Mouse (Mus musculus) ES-Bruce4 (cell line): ENCODE data around the gene Rabl6. TPM values are rescaled to one million over a fixed set of nuclear protein-coding genes. Genes with fewer than 3 reads are reported as not detected.

Experiments used
- H3K27ac ChIP-seq: 2 replicates; pipeline ENCODE4 v1.5.1; 2012; ENCODE audit warnings: low read length, inconsistent platforms; ENCODE audit not compliant: insufficient read depth
- H3K27me3 ChIP-seq: 2 replicates; pipeline ENCODE4 v1.6.1; 2012; ENCODE audit warnings: mild to moderate bottlenecking, low read length, inconsistent platforms; ENCODE audit not compliant: control insufficient read depth, poor library complexity, insufficient read depth, severe bottlenecking
- H3K36me3 ChIP-seq: 2 replicates; pipeline ENCODE4 v1.6.1; 2012; ENCODE audit warnings: inconsistent platforms, mild to moderate bottlenecking, low read length, moderate library complexity; ENCODE audit not compliant: control insufficient read depth, poor library complexity, insufficient read depth, severe bottlenecking
- H3K4me1 ChIP-seq: one replicate; pipeline ENCODE4 v1.8.1; 2011; ENCODE audit warnings: low read length; ENCODE audit not compliant: control insufficient read depth, insufficient read depth
- H3K4me3 ChIP-seq: 2 replicates; pipeline ENCODE4 v1.5.1; 2011; ENCODE audit warnings: low read depth, mild to moderate bottlenecking, low read length
- H3K9ac ChIP-seq: 2 replicates; pipeline ENCODE4 v1.6.1; 2012; ENCODE audit warnings: low read depth, mild to moderate bottlenecking, inconsistent platforms; ENCODE audit not compliant: poor library complexity, severe bottlenecking
- H3K9me3 ChIP-seq: replicated peaks from 2 replicates; pipeline ENCODE4 v1.6.1; 2012; ENCODE audit warnings: mild to moderate bottlenecking, low read length, inconsistent platforms; ENCODE audit not compliant: control insufficient read depth, poor library complexity, insufficient read depth, severe bottlenecking
- CTCF ChIP-seq: IDR thresholded peaks from one replicate; pipeline ENCODE4 v1.8.1; 2011; ENCODE audit warnings: low read depth, low read length
- EP300 ChIP-seq: IDR thresholded peaks from 2 replicates; pipeline ENCODE4 v1.6.1; 2011; ENCODE audit warnings: low read depth, low read length; ENCODE audit not compliant: insufficient read depth
- POLR2A ChIP-seq: IDR thresholded peaks from one replicate; pipeline ENCODE4 v1.8.1; 2011; ENCODE audit warnings: low read length; ENCODE audit not compliant: insufficient read depth
- polyA plus RNA-seq: library from polyadenylated mRNA; stranded (reverse); fragments of >200 nt; gene quantifications from 2 replicates; pipeline ENCODE4 v1.2.4, GENCODE M21; 2011; ENCODE audit warnings: low read depth; ENCODE audit not compliant: missing spikeins, insufficient read depth, insufficient read length

Gene Rabl6
- polyA plus RNA-seq, 1 experiment: 80.2 TPM

GRCm38 (mm10) chr2:25639890-25640289, 31.6 kb upstream of the Rabl6 start:
- TF ChIP-seq EP300: no peak
- no peak for TF ChIP-seq POLR2A
- peak; percentile 78 for TF ChIP-seq CTCF
- Histone ChIP-seq H3K9ac (no peak overlapping the region), H3K9me3 (no peaks in the 10 kb centered on the region), H3K27ac (no peak overlapping the region), H3K4me1 (no peaks in the 10 kb centered on the region), H3K4me3 (no peak overlapping the region), H3K27me3 (no peaks in the 10 kb centered on the region), H3K36me3 (no peaks in the 10 kb centered on the region)

GRCm38 (mm10) chr2:25634046-25634445, 25.7 kb upstream of the Rabl6 start:
- Histone ChIP-seq H3K4me1 (no peaks in the 10 kb centered on the region), H3K27ac (no peak overlapping the region), H3K36me3 (no peaks in the 10 kb centered on the region), H3K4me3 (no peak overlapping the region), H3K9me3 (no peaks in the 10 kb centered on the region), H3K9ac (no peak overlapping the region), H3K27me3 (no peaks in the 10 kb centered on the region)
- peak; percentile 20 for TF ChIP-seq CTCF
- no peak for TF ChIP-seq POLR2A

- no peaks in the 10 kb centered on the region for H3K36me3 ChIP-seq
- H3K27me3 ChIP-seq: no peaks in the 10 kb centered on the region
- TF ChIP-seq CTCF (no peak), POLR2A (no peak), EP300 (no peak)
- H3K4me3 ChIP-seq: no peak overlapping the region
- no peak overlapping the region for H3K27ac ChIP-seq
- no peaks in the 10 kb centered on the region for H3K9me3 ChIP-seq
- no peaks in the 10 kb centered on the region for H3K4me1 ChIP-seq
- no peak overlapping the region for H3K9ac ChIP-seq
These were observed 25.3 kb upstream of the Rabl6 start for GRCm38 (mm10) chr2:25633616-25634015.

DNA sequence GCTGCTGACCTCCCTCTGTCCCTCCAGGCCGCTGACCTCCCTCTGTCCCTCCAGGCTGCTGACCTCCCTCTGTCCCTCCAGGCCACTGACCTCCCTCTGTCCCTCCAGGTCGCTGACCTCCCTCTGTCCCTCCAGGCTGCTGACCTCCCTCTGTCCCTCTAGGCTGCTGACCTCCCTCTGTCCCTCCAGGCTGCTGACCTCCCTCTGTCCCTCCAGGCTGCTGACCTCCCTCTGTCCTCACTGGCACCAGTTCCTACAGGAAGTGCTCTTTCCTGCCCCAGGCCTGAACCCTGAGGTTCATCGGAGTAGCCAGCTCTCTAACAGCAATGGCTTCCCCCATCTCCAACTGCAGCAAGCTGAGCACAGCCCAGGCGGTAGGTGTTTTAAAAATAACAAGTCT, 20.4 kb upstream of the Rabl6 start:
- H3K27me3 ChIP-seq: no peaks in the 10 kb centered on the region
- H3K4me1 ChIP-seq: no peaks in the 10 kb centered on the region
- H3K27ac ChIP-seq: no peak overlapping the region
- TF ChIP-seq POLR2A: no peak
- no peak for TF ChIP-seq EP300
- no peak for TF ChIP-seq CTCF
- H3K9me3 ChIP-seq: no peaks in the 10 kb centered on the region
- no peaks in the 10 kb centered on the region for H3K36me3 ChIP-seq
- no peak overlapping the region for H3K9ac ChIP-seq
- no peak overlapping the region for H3K4me3 ChIP-seq

DNA sequence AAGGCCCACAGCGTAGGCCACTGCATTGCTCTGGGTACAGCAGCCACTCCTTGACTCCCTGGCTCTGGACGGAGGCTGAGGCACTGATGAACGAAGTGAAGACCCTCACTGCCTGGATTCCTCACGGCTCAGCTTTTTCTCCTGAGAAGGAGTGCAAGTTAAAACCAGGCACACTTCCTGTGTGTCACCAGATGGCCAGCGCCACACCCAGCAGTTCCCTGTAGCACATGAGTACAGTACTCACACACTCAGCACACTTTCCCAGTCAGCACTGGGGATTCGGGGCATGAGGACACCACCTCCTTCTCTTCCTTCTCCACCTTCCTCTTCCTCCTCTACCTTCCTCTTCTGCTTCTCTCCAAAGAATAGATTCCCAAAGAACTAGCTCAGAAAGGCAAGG, 19.5 kb upstream of the Rabl6 start, which contains the start of gene Fcna:
Fcna (minus strand) TSS at position 220 of the 400 bp plus-strand sequence.
- Histone ChIP-seq H3K27me3 (no peaks in the 10 kb centered on the region), H3K36me3 (no peaks in the 10 kb centered on the region), H3K27ac (no peak within 1 kb of the TSS), H3K9me3 (no peaks in the 10 kb centered on the region), H3K9ac (no peak within 1 kb of the TSS), H3K4me3 (no peak within 1 kb of the TSS), H3K4me1 (no peaks in the 10 kb centered on the region)
- TF ChIP-seq POLR2A (no peak), CTCF (no peak), EP300 (no peak)

DNA sequence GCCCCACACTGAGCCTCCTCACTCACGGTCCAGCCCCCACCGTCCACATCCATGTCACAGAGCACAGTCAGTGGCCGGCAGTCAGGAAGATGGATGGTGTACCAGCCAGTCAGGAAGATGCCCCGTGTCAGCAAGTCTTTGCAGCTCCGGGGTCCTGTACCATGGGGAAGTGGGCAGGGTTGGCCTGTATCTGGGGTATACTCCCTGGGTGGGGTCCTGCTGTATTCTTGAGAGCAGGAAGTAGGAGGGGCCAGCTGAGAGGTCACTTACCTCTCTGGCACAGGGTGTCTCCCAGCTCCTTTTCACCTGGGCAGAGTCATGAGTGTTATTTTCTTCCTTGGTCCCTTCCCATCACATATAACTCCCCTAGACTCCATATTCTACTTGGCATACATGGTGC, 17.7 kb upstream of the Rabl6 start:
- H3K27ac ChIP-seq: no peak overlapping the region
- no peak overlapping the region for H3K4me3 ChIP-seq
- H3K9me3 ChIP-seq: no peaks in the 10 kb centered on the region
- no peaks in the 10 kb centered on the region for H3K4me1 ChIP-seq
- H3K27me3 ChIP-seq: no peaks in the 10 kb centered on the region
- no peak overlapping the region for H3K9ac ChIP-seq
- no peak for TF ChIP-seq POLR2A
- TF ChIP-seq CTCF: no peak
- TF ChIP-seq EP300: no peak
- no peaks in the 10 kb centered on the region for H3K36me3 ChIP-seq
